Mouse (Mus musculus): ENCODE measurements around the gene Ugt1a6b.
A peak's percentile ranks its signal among the peaks of the same experiment; 100 is the strongest.
"Not testable (repeated sequence)": the region's sequence is repeated elsewhere in the genome, so short reads cannot be mapped to it uniquely, and the experiment has no call there.

The Ugt1a6b gene

GRCm38 (mm10) chr1:88125827-88126360, 22.8 kb downstream of the Ugt1a6b start:
- not testable (repeated sequence) for DNase-seq

- DNase-seq, result not testable (repeated sequence)
Observed at GRCm38 (mm10) chr1:88129091-88129490, 26.0 kb downstream of the Ugt1a6b start.

DNA sequence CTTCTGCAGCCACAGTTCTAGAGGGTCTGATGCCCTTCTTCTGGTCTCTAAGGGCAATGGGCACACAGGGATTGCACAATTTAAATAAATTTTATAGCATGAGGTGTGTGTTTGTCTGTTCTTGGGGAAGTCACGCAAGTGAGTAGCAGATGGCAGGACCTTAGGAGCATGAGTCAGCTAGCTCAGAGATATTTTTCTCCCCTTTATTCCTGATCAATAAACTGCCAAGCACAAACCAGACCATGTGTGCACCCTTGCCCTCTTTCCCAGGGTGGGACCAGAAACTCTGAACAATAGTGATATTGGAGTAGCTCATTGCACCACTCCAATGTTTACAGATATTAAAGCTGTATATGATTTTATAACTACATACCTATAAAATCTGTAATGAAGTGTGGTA, 27.2 kb downstream of the Ugt1a6b start:
- not testable (repeated sequence) for DNase-seq

- no peak for DNase-seq
Observed at GRCm38 (mm10) chr1:88133908-88134456, 30.9 kb downstream of the Ugt1a6b start.

DNA sequence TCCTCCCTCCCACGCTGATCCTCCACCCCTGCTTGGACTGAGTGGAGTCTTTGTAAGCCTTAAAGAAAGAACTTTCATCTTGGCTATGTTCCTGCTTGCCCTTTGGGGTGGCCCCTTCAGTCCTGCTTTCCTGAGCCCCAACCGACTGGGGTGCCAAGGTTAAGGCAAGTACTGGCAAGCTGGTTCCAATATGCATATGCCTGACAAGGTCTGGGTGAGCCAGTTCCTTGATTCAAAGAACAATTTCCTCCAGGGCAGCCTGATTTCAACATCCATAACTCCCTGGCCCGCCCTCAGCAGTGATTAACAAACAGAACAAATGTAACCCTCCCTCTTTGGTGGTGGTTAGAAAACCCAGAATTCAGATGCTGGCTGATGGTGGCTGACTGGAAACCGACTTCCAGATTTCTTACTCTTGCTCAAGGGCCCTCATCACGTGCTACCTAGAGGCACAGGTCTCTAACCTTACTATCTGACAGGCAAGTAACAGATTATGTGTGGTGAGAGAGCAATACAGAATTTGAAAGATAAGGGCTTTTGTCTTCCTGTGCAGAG, 31.5 kb downstream of the Ugt1a6b start, which contains the start of gene Ugt1a6a:
Ugt1a6a (plus strand) TSS at position 353 of the 555 bp plus-strand sequence.
- not testable (repeated sequence) for DNase-seq

- not testable (repeated sequence) for DNase-seq
Observed at GRCm38 (mm10) chr1:88135229-88135904, 32.3 kb downstream of the Ugt1a6b start.

DNA sequence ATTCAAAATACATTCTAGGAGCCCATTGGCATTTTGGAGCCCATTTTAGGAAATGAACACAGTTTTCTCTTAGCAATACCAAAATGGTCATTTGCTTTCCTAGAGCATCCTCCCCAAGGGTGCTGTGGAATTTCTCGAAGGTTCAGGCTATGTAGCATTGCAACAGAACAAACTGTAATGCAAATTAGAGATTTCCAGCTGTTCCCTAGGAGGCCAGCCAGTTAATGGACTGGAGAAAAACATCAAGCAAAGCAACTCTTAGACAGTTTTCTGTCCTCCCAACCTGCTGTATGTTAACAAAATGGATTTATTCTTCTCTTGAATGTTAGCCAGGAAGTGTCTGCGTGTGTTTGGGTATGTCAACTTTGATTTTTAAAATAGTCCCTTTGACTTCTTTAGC, 33.6 kb downstream of the Ugt1a6b start:
- no peak for DNase-seq

DNA sequence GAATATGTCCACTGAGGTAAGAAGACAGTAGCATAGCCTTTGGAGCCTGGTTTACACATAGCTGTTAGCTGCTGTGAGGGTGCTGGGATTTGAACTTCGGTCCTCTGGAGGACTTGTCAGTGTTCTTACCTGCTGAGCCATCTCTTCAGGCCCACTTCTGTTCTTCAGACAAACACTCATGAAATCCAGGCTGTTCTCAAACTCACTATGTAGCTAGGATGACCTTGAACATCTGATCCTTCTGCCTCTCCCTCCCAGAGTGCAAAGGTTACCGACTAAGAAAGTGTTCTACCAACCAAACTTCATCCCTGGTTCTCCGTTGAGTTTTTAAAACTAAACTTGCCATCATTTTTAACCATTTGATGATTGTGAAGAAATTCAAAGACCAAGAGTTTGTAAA, 34.2 kb downstream of the Ugt1a6b start:
- no peak for DNase-seq

DNA sequence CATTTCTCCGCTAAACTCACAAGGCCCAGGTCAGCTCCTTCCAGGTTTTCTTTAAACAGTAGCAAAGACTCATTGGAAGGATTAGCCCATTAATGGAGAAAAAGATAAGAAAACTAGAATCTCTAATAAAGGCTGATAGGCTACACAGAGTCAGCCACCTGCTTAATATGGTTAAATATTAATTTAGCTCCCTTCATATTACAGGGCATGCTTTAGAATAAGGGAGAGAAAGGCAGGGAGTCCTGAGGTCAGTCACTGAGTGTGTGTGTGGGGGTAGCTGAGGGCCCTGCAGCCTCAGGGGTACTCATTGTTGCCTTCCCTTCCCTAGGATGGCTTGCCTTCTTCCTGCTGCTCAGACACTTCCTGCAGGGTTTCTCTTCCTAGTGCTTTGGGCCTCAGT, 35.1 kb downstream of the Ugt1a6b start:
- no peak for DNase-seq

- DNase-seq, result not testable (repeated sequence)
Observed at GRCm38 (mm10) chr1:88140492-88140891, 37.4 kb downstream of the Ugt1a6b start.

DNA sequence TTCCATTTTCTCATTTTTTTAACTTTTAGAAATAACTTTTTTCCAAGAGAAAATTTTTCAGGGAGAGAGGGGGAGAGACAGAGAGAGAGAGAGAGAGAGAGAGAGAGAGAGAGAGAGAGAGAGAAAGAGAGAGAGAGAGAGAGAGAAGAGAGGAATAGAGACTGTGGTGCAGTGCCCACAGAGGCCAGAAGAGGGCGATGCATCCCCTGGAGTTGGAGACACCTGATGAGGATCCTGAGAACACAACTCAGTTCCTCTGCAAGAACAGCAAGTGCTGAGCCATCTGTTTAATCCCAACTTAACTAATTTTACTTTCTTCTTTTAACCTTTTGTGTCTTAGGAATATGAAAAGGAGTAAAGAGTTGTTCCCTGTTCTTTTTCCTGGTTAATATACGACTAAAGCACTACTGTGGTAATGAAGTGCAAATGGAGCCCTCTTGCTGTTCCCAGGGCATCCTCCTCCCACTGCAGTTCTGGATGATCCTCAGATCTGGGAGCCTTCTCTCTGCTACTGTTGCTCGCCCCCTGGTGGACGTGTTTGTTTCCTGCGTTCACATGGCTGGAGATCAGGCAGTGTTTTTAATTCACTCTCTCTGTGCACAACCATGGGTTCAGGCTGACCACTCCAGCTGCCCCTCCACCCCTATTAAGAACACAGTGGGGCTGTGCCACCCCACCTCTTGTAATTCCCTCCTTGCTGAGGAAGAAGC, 41.1 kb downstream of the Ugt1a6b start:
- DNase-seq, result peak; percentile 59

DNA sequence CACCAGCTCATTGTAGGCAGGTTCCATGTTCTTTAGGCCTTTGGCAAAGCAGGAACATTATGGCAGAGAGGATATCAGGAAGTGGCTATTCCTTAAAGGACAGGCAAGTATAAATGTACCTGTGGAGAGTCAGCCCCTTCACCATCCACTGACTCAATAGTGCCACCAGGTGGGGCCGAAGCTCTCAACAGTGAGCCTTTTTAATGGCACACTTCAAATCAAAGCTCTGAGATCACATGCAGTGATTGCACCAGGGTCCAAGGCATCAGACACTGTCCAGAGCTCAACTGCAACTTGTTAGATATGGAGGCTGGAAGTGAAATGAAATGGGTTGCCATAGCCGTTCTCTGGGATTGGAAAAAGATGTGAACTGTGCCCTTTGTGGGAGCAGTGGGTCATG, 42.2 kb downstream of the Ugt1a6b start:
- DNase-seq, result not testable (repeated sequence)

DNA sequence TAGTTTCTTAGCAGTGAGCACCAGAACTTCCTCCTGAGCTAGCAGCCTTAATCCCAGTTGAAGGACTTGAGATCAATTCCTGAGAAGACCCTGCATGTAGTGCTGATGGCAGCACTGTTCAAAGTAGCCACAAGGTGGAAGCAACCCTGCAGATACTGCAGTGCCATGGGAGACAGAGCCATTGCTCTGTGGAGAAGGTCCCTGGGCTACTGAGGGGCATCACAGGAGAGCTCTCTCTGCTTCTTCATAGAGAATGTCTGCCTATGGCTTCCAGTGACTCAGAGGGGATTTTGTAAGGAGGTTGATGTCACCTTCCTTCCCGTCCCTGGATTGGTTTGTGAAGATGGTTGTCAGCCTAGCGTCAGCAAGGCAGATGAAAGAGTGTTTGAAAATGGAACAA, 47.1 kb downstream of the Ugt1a6b start:
- peak; percentile 5 for DNase-seq

- no peak for DNase-seq
Observed at GRCm38 (mm10) chr1:88158430-88158829, 55.4 kb downstream of the Ugt1a6b start.

- no peak for DNase-seq
Observed at GRCm38 (mm10) chr1:88165711-88166110, 62.7 kb downstream of the Ugt1a6b start, which contains the start of gene Ugt1a5. Gene Ugt1a5, plus strand, starts transcription at chr1:88166012.

DNA sequence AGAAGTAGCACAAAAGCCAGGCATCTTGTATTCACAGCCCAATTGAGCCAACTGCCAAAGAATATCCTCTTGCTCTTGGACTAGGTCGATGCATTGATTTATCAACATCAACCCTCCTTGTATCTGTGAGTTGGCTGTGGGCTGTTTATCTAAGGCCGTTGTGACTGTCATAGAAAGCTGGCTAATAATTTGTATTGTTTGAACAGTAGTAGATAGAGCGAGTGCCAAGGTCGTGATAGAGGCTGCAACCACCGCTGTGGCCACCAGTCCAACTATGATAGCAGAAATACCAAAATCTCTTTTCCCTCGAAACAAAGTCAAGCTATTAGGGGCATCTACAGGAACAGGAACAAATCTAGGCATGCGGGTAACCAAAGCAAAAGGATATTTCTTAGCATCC, 69.1 kb downstream of the Ugt1a6b start:
- DNase-seq, result not testable (repeated sequence)

- DNase-seq, result no peak
Observed at GRCm38 (mm10) chr1:88179657-88180056, 76.6 kb downstream of the Ugt1a6b start.

GRCm38 (mm10) chr1:88186325-88186935, 83.4 kb downstream of the Ugt1a6b start:
- no peak for DNase-seq

DNA sequence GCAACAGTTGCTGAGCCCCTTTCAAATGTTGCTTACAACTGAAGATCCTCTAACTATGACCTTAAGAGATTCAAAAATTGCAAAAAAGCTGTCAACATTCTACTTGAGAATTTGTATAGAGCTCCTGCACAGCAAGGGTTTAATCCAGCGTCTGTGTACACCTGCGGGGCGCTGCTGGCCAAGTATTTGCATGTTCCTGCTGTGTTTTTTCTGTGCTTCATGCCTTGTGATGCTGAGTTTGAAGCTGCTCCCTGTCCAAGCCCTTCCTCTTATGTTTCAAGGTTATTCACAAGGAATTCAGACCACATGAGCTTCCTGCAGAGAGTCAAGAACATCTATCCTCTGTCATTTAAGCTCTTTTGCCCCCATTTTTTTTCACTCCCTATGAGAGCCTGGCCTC, 89.1 kb downstream of the Ugt1a6b start:
- no peak for DNase-seq

DNA sequence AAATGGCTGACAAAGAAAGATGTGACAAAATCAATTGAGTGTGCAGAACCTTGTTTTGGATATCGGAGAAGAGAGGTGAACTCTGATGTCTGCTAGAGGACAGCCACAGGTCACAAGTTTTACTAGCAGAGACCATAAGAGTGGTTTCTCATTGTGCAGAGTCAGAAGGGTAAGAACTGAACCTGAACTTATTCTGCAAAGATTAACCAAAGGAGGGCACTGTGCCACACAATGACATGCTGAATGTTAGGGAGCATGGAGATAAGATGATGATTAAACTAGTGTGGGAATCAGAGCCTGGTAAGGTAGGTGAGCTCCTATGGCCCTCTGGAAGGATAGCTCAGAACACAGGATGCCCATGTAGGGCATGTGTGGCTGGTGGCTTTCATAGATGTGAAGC, 92.6 kb downstream of the Ugt1a6b start:
- no peak for DNase-seq

DNA sequence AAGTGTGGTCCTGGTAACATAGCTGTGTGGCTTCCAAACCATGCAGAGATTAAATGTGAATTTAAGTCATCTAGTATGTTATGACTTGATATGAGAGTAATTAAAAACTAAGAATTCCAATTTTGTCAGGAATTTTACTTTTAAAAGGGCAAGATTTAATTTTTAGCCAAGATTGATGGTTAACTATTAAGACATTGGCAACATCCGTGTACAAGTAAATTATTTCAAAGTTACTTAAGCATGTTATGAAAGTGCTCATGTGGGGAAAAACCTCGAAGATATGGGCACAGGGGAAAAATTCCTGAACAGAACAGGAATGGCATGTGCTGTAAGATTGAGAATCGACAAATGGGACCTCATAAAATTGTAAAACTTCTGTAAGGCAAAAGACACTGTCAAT, 94.4 kb downstream of the Ugt1a6b start:
- no peak for DNase-seq

DNA sequence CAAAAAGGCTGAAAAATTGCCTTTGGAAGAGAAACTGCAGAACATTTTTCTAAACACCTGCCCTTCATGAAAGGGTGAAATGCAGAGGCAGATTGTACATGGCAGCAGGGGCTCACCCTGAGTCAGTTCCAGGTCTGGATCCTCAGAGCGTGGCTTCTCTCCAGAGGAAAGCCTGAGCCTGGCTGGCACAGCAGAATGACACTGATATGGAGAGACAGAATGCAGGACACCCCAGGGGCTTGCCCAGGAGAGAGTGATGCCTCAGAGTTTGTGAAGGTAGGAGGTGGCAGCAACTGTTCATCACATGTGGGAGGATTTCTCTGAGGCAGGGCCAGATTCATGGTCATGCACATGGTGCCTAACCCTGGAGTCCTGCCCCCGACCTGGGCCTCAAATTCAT, 96.9 kb downstream of the Ugt1a6b start:
- DNase-seq, result no peak

DNA sequence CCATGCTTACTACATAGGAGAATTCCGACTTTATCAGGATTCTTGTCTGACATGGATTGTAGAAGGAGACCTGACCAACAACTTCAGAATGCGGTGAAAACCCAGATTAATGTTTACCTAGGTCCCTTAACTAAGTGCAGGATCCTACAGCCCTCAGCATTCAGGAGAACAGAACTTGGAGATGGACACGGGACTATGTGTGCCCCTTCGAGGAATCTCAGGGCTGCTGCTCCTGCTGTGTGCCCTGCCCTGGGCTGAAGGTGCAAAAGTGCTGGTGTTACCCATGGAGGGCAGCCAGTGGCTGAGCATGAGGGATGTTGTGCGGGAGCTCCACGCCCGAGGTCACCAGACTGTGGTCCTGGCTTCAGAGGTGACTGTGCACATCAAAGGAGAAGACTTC, 97.4 kb downstream of the Ugt1a6b start, which contains the start of gene Ugt1a2:
Ugt1a2 (plus strand) TSS at position 146 of the 400 bp plus-strand sequence.
- no peak for DNase-seq
